Mouse (Mus musculus) neural tube, embryonic 12.5 days (tissue): Measurements from ENCODE around the gene Mtf1. TPM values are rescaled to one million over a fixed set of nuclear protein-coding genes. Genes with fewer than 3 reads are reported as not detected.

Experiments used
- ATAC-seq: fragments of 200-750 bp; cut with Nextera tagmentation; 2 replicates; pipeline ENCODE4 v1.8.0; 2017; ENCODE audit warnings: low read depth, mild to moderate bottlenecking, moderate TSS enrichment, moderate library complexity; ENCODE audit not compliant: low FRiP score
- H3K27ac ChIP-seq: fragments of 300-500 bp; sonication (generic); 2 replicates; pipeline ENCODE4 v1.5.1; 2016
- H3K27me3 ChIP-seq: fragments of 300-500 bp; sonication (generic); replicated peaks from 2 replicates; pipeline ENCODE4 v1.6.1; 2016; ENCODE audit warnings: mild to moderate bottlenecking
- H3K36me3 ChIP-seq: fragments of 300-500 bp; sonication (generic); 2 replicates; pipeline ENCODE4 v1.6.1; 2016; ENCODE audit warnings: mild to moderate bottlenecking
- H3K4me1 ChIP-seq: fragments of 300-500 bp; sonication (generic); 2 replicates; pipeline ENCODE4 v1.6.1; 2016
- H3K4me2 ChIP-seq: fragments of 300-500 bp; sonication (generic); replicated peaks from 2 replicates; pipeline ENCODE4 v1.6.1; 2016; ENCODE audit warnings: mild to moderate bottlenecking
- H3K4me3 ChIP-seq: fragments of 300-500 bp; sonication (generic); 2 replicates; pipeline ENCODE4 v1.5.1; 2016
- H3K9ac ChIP-seq: fragments of 300-500 bp; sonication (generic); 2 replicates; pipeline ENCODE4 v1.6.1; 2016; ENCODE audit warnings: mild to moderate bottlenecking
- H3K9me3 ChIP-seq: fragments of 300-500 bp; sonication (generic); 2 replicates; pipeline ENCODE4 v1.6.1; 2016; ENCODE audit warnings: mild to moderate bottlenecking
- WGBS: fragments of 180-500 bp; shearing (Covaris S2); methylation state at CpG from one replicate; pipeline ENCODE4 v1.1.7; 2016; 5-methylcytosine and 5-hydroxymethylcytosine counted together
- polyA plus RNA-seq: library from polyadenylated mRNA; unstranded; fragments of >200 nt; fragmentation: Nextera tagmentation; extraction: Ambion mirVana; gene quantifications from 2 replicates; pipeline ENCODE4 v1.2.1, GENCODE M21; 2016

The Mtf1 gene
- polyA plus RNA-seq, 1 experiment from 2014 or later = 14.2 TPM

GRCm38 (mm10) chr4:124843493-124843892 lies 41.6 kb downstream of the Mtf1 start:
- WGBS = 52% methylated on average over 11 of the region's 11 CpGs
- 0 out of 2 replicates have a peak, but pooled peaks have one; percentile 44 for ATAC-seq
- Histone ChIP-seq H3K36me3 (peaks cover 46% of the 10 kb centered on the region), H3K27ac (no peak overlapping the region), H3K9ac (no peak overlapping the region), H3K9me3 (no peaks in the 10 kb centered on the region), H3K4me2 (no peak overlapping the region), H3K4me1 (peaks cover 4% of the 10 kb centered on the region; the same call in 1 of the 2 replicates), H3K27me3 (no peaks in the 10 kb centered on the region), H3K4me3 (no peak overlapping the region)

GRCm38 (mm10) chr4:124847573-124847972 lies 45.7 kb downstream of the Mtf1 start:
- ATAC-seq = no peak
- H3K27me3 ChIP-seq = no peaks in the 10 kb centered on the region
- H3K9ac ChIP-seq = no peak overlapping the region
- no peaks in the 10 kb centered on the region for H3K9me3 ChIP-seq
- H3K27ac ChIP-seq = no peak overlapping the region
- no peak overlapping the region for H3K4me2 ChIP-seq
- no peak overlapping the region for H3K4me3 ChIP-seq
- WGBS = 5% methylated on average over 8 of the region's 8 CpGs
- peaks cover 24% of the 10 kb centered on the region for H3K4me1 ChIP-seq
- H3K36me3 ChIP-seq = peaks cover 17% of the 10 kb centered on the region

- H3K27me3 ChIP-seq = no peaks in the 10 kb centered on the region
- H3K27ac ChIP-seq = peak overlapping the region; percentile 95
- ATAC-seq = peak; percentile 67
- WGBS = 2% methylated on average over 24 of the region's 24 CpGs
- H3K4me3 ChIP-seq = peak overlapping the region; percentile 100
- H3K9me3 ChIP-seq = no peaks in the 10 kb centered on the region
- H3K4me1 ChIP-seq = peaks cover 29% of the 10 kb centered on the region
- H3K4me2 ChIP-seq = peak overlapping the region; percentile 71
- peaks cover 21% of the 10 kb centered on the region for H3K36me3 ChIP-seq
- peak overlapping the region; percentile 95 for H3K9ac ChIP-seq
Measured at GRCm38 (mm10) chr4:124849631-124850260, 47.8 kb downstream of the Mtf1 start.

- Histone ChIP-seq H3K4me2 (peak within 1 kb of the TSS; percentile 71), H3K4me3 (peak within 1 kb of the TSS; percentile 100), H3K27ac (peak within 1 kb of the TSS; percentile 95), H3K36me3 (peaks cover 18% of the 10 kb centered on the region), H3K9me3 (no peaks in the 10 kb centered on the region), H3K27me3 (no peaks in the 10 kb centered on the region), H3K9ac (peak within 1 kb of the TSS; percentile 95), H3K4me1 (peaks cover 29% of the 10 kb centered on the region)
- under 1% methylated on average over 83 of the region's 90 CpGs for WGBS
- ATAC-seq = peak; percentile 91
Measured at GRCm38 (mm10) chr4:124850261-124850913, 48.5 kb downstream of the Mtf1 start, which contains the start of gene Yrdc. TSS of gene Yrdc (plus strand) at chr4:124850679.

DNA sequence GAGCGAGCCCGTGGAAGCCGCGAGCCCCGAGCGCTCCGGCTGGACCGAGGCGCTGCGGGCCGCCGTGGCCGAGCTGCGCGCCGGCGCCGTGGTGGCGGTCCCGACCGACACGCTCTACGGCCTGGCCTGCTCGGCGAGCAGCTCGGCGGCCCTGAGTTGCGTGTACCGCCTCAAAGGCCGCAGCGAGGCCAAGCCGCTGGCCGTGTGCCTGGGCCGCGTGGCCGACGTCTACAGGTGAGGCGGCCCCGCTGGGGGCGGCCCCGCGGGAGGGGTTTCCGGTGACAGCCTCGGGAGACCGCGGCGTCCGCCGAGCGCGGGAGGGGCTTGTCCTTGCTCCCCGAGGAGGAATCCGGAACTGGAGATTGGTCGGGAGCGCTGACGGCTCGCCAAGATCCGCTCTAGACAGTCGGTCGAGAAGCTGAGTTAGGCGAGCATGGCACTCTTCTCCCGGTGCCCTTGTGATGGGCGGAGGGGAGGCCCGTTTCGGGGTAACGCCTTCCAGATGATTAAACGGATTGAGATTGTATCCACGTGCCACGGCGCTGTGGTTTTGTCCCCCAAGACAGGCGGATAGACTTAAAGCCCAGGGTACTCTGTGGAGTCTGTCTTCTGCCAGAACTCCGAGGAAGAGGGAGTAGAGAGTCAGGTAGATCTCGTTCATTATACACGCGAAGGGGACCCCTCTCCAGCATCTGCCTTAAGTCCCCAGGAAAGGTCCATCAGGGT lies 49.2 kb downstream of the Mtf1 start, which contains the start of gene 1110065P20Rik:
1110065P20Rik (minus strand) TSS at position 264 of the 726 bp plus-strand sequence.
- Histone ChIP-seq H3K4me2 (peak within 1 kb of the TSS; percentile 71), H3K4me3 (peak within 1 kb of the TSS; percentile 100), H3K36me3 (peaks cover 25% of the 10 kb centered on the region), H3K9me3 (no peaks in the 10 kb centered on the region), H3K27me3 (no peaks in the 10 kb centered on the region), H3K9ac (peak within 1 kb of the TSS; percentile 95), H3K27ac (peak within 1 kb of the TSS; percentile 95), H3K4me1 (peaks cover 29% of the 10 kb centered on the region)
- ATAC-seq = peak; percentile 23; the same call in 1 of the 2 replicates
- under 1% methylated on average over 75 of the region's 75 CpGs for WGBS

- Histone ChIP-seq H3K36me3 (peaks cover 44% of the 10 kb centered on the region), H3K27ac (no peak overlapping the region), H3K4me3 (no peak overlapping the region), H3K27me3 (no peaks in the 10 kb centered on the region; the same call in 1 of the 2 replicates), H3K4me2 (no peak overlapping the region), H3K4me1 (peaks cover 31% of the 10 kb centered on the region), H3K9ac (no peak overlapping the region), H3K9me3 (no peaks in the 10 kb centered on the region)
- no peak for ATAC-seq
- 97% methylated on average over 8 of the region's 8 CpGs for WGBS
Measured at GRCm38 (mm10) chr4:124856294-124856693, 54.4 kb downstream of the Mtf1 start.

DNA sequence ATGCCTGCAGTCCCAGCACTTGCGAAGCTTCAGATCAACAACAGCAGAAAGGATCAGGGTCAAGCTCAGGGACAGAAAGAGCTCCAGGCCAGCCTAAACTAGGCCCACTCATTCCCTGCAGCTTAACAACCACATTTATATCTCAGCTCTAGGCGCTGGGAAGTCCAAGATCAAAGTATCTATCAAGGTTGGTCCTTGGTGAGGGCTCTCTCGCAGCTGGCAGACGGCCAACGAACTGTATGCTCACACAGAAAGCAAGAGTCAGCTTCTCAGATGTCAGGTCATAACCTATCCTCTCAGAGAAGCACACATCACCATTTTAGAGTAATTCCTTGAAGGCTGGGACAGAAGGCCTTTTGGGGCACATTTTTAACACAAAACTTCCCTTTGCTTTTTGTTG lies 56.5 kb downstream of the Mtf1 start:
- H3K9me3 ChIP-seq = no peaks in the 10 kb centered on the region
- no peaks in the 10 kb centered on the region; the same call in 1 of the 2 replicates for H3K27me3 ChIP-seq
- H3K36me3 ChIP-seq = peaks cover 43% of the 10 kb centered on the region
- no peak overlapping the region for H3K4me2 ChIP-seq
- no peak overlapping the region for H3K27ac ChIP-seq
- H3K9ac ChIP-seq = no peak overlapping the region
- H3K4me3 ChIP-seq = no peak overlapping the region
- ATAC-seq = no peak
- H3K4me1 ChIP-seq = peaks cover 23% of the 10 kb centered on the region; the same call in 1 of the 2 replicates
- WGBS = 70% methylated on average over 5 of the region's 5 CpGs

GRCm38 (mm10) chr4:124860446-124860845 lies 58.5 kb downstream of the Mtf1 start:
- peaks cover 23% of the 10 kb centered on the region; the same call in 1 of the 2 replicates for H3K4me1 ChIP-seq
- no peak overlapping the region for H3K9ac ChIP-seq
- H3K9me3 ChIP-seq = no peaks in the 10 kb centered on the region
- H3K27ac ChIP-seq = no peak overlapping the region
- peaks cover 25% of the 10 kb centered on the region for H3K36me3 ChIP-seq
- H3K4me3 ChIP-seq = no peak overlapping the region
- ATAC-seq = no peak
- peak overlapping the region; percentile 73 for H3K4me2 ChIP-seq
- WGBS = 17% methylated on average over 7 of the region's 7 CpGs
- no peaks in the 10 kb centered on the region; the same call in 1 of the 2 replicates for H3K27me3 ChIP-seq

GRCm38 (mm10) chr4:124861283-124862188 lies 59.6 kb downstream of the Mtf1 start, which contains the start of gene Maneal:
TSS of gene Maneal (minus strand) at chr4:124862171.
- 2% methylated on average over 74 of the region's 77 CpGs for WGBS
- Histone ChIP-seq H3K4me1 (peaks cover 23% of the 10 kb centered on the region; the same call in 1 of the 2 replicates), H3K9me3 (no peaks in the 10 kb centered on the region), H3K9ac (peak within 1 kb of the TSS; percentile 85), H3K36me3 (peaks cover 14% of the 10 kb centered on the region), H3K4me3 (peak within 1 kb of the TSS; percentile 69), H3K4me2 (peak within 1 kb of the TSS; percentile 73), H3K27me3 (no peaks in the 10 kb centered on the region; the same call in 1 of the 2 replicates), H3K27ac (peak within 1 kb of the TSS; percentile 42; the same call in 1 of the 2 replicates)
- ATAC-seq = peak; percentile 51

GRCm38 (mm10) chr4:124872719-124873118 lies 70.8 kb downstream of the Mtf1 start:
- no peaks in the 10 kb centered on the region for H3K27me3 ChIP-seq
- H3K4me3 ChIP-seq = no peak overlapping the region
- no peak overlapping the region for H3K4me2 ChIP-seq
- ATAC-seq = no peak
- no peaks in the 10 kb centered on the region for H3K9me3 ChIP-seq
- no peak overlapping the region for H3K9ac ChIP-seq
- 91% methylated on average over 1 of the region's 1 CpGs for WGBS
- no peaks in the 10 kb centered on the region for H3K36me3 ChIP-seq
- no peaks in the 10 kb centered on the region for H3K4me1 ChIP-seq
- no peak overlapping the region for H3K27ac ChIP-seq

DNA sequence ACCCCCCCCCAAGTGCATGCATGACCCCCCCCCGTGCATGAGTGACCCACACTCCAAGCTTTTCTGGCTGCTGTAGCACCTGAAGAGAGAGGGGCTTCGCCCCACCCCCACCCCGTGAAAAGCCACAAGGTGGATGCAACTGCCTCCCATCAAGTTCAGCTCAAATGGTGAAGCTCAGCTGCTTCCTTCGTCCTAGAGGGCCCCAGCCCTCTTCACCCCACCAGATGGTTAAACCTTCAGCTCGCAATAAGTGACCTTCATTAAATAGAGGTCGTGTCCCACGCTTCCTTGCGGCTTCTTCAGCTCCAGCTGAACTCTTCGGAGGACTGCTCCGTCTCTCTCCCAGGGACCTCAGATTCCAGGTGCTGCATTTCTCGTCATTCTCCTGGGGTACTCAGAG lies 78.7 kb downstream of the Mtf1 start, which contains the start of gene Epha10:
Epha10 (plus strand) TSS at position 301 of the 400 bp plus-strand sequence.
- Histone ChIP-seq H3K4me2 (peak within 1 kb of the TSS; percentile 71), H3K4me1 (peaks cover 21% of the 10 kb centered on the region), H3K27ac (peak within 1 kb of the TSS; percentile 53; the same call in 1 of the 2 replicates), H3K27me3 (peaks cover 46% of the 10 kb centered on the region), H3K36me3 (no peaks in the 10 kb centered on the region), H3K9ac (peak within 1 kb of the TSS; percentile 55), H3K9me3 (no peaks in the 10 kb centered on the region; the same call in 1 of the 2 replicates), H3K4me3 (peak within 1 kb of the TSS; percentile 49)
- no peak for ATAC-seq
- 2% methylated on average over 11 of the region's 11 CpGs for WGBS
